Mouse (Mus musculus) bone marrow, adult 2 months (tissue): ENCODE data around the gene Zfp768.

Experiments
- CTCF ChIP-seq: fragments of 200-500 bp; IDR thresholded peaks from 2 replicates; pipeline ENCODE4 v1.5.1; 2011; ENCODE audit warnings: low read length, control low read depth; ENCODE audit not compliant: control insufficient read depth, insufficient read depth
- POLR2A ChIP-seq: fragments of 200-500 bp; IDR thresholded peaks from 2 replicates; pipeline ENCODE4 v1.6.1; 2011; ENCODE audit warnings: low read depth, mild to moderate bottlenecking, control low read depth, low read length, borderline replicate concordance; ENCODE audit not compliant: control insufficient read depth

DNA sequence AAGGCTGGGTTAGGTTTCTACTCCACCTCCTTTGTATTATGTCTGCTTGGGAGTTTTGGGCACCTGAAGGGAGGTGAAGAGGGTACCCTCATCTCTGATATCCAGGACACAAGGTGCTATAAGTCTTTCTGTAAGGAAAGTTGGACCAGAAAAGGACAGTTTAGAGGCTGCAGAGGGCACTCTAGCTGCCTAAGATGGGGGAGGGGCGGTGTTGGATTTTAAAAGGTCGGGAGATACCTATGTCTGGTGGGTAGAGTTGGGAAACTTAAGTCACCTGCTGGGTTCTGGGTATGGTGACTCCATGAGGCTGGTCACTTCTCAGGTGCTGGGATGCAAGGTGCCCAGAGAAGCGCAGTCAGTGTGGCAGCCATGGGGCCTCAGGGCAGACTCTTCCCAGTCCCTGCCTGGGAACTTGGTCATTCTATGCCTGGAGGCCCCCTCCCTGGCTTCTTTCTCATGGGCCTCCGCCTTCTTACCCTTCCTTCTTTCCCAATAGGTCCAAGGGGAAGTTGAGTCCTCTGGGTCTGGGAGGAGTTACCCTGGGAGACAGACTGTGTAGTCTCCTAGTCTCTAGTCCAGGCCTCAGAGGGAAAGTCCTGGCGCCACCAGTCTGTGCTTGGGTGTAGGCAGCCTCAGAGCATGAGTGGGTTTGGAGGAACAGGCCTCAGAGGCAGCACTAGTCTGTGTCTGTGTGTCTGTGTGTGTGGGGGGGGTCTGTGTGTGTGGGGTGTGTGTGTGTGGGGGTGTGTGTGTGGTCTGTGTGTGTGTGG lies 48.4 kb downstream of the Zfp768 start:
- TF ChIP-seq CTCF (no peak), POLR2A (no peak)
